Mouse (Mus musculus) kidney, embryonic 16.5 days (tissue): Measurements from ENCODE around the gene Ptprm. TPM values are rescaled to one million over a fixed set of nuclear protein-coding genes. Genes with fewer than 3 reads are reported as not detected.

Experiments
- ATAC-seq: fragments of 200-750 bp; cut with Nextera tagmentation; 2 replicates; pipeline ENCODE4 v1.8.0; 2017; ENCODE audit warnings: moderate TSS enrichment; ENCODE audit not compliant: low FRiP score, low TSS enrichment
- H3K27ac ChIP-seq: fragments of 300-500 bp; sonication (generic); 2 replicates; pipeline ENCODE4 v1.5.1; 2014; ENCODE audit warnings: low read length
- H3K27me3 ChIP-seq: fragments of 300-500 bp; sonication (generic); 2 replicates; pipeline ENCODE4 v1.6.1; 2014; ENCODE audit warnings: low read length, control low read depth, mixed read lengths; ENCODE audit not compliant: insufficient read depth
- H3K36me3 ChIP-seq: fragments of 300-500 bp; sonication (generic); 2 replicates; pipeline ENCODE4 v1.6.1; 2014; ENCODE audit warnings: low read length, control low read depth, mixed read lengths; ENCODE audit not compliant: insufficient read depth
- H3K4me1 ChIP-seq: fragments of 300-500 bp; sonication (generic); 2 replicates; pipeline ENCODE4 v1.6.1; 2014; ENCODE audit warnings: low read length, control low read depth, mixed read lengths; ENCODE audit not compliant: insufficient read depth
- H3K4me2 ChIP-seq: fragments of 300-500 bp; sonication (generic); replicated peaks from 2 replicates; pipeline ENCODE4 v1.6.1; 2014; ENCODE audit warnings: low read depth, low read length
- H3K4me3 ChIP-seq: fragments of 300-500 bp; sonication (generic); 2 replicates; pipeline ENCODE4 v1.5.1; 2014; ENCODE audit warnings: mild to moderate bottlenecking, low read length
- H3K9ac ChIP-seq: fragments of 300-500 bp; sonication (generic); replicated peaks from 2 replicates; pipeline ENCODE4 v1.6.1; 2014; ENCODE audit warnings: low read length
- H3K9me3 ChIP-seq: fragments of 300-500 bp; sonication (generic); 2 replicates; pipeline ENCODE4 v1.6.1; 2016; ENCODE audit warnings: low read length, control low read depth
- WGBS: fragments of 180-500 bp; shearing (Covaris S2); extraction: QIAGEN DNeasy Blood & Tissue Kit; methylation state at CpG from one replicate; pipeline ENCODE4 v1.1.7; 2014; 5-methylcytosine and 5-hydroxymethylcytosine counted together
- polyA plus RNA-seq: library from polyadenylated mRNA; unstranded; fragments of >200 nt; fragmentation: Nextera tagmentation; extraction: Ambion mirVana; gene quantifications from 2 replicates; pipeline ENCODE4 v1.2.1, GENCODE M21; 2015

The Ptprm gene
- polyA plus RNA-seq, 1 experiment from 2014 or later: 17.3 TPM

DNA sequence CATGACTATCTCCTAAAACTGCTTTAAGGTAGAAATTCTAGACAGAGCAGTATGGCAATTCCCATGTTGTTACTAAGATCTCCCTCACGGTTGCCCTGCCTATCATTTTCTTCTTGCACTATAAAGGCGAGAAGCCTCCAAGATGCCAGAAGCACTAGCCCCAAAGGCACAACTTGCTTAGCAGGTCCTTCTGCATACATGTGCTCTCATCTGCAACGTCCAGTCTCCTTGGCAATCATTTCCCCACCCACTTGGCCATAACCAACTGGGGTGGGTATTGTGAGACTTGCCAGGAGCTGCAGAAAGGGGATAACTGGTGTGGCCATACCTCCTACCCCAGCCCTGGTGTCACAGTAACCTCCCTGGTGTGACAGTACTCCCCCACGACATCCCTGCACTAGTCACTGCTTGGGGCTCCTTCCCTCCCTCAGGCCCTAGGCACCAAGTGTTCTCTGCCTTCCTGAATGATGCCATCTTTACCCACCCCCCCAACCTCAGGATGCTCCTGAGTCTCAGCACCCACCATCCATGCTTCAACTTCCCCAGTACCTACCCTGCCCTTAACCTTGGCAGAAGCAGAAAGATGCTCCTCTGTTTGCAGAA lies 108.9 kb downstream of the Ptprm start:
- Histone ChIP-seq H3K4me1 (peaks cover 39% of the 10 kb centered on the region), H3K9me3 (no peaks in the 10 kb centered on the region), H3K36me3 (no peaks in the 10 kb centered on the region), H3K27me3 (no peaks in the 10 kb centered on the region), H3K9ac (no peak overlapping the region), H3K4me2 (no peak overlapping the region), H3K27ac (peak overlapping the region; percentile 19; the same call in 1 of the 2 replicates), H3K4me3 (no peak overlapping the region)
- peak; percentile 58; the same call in 1 of the 2 replicates for ATAC-seq
- 46% methylated on average over 4 of the region's 4 CpGs for WGBS

DNA sequence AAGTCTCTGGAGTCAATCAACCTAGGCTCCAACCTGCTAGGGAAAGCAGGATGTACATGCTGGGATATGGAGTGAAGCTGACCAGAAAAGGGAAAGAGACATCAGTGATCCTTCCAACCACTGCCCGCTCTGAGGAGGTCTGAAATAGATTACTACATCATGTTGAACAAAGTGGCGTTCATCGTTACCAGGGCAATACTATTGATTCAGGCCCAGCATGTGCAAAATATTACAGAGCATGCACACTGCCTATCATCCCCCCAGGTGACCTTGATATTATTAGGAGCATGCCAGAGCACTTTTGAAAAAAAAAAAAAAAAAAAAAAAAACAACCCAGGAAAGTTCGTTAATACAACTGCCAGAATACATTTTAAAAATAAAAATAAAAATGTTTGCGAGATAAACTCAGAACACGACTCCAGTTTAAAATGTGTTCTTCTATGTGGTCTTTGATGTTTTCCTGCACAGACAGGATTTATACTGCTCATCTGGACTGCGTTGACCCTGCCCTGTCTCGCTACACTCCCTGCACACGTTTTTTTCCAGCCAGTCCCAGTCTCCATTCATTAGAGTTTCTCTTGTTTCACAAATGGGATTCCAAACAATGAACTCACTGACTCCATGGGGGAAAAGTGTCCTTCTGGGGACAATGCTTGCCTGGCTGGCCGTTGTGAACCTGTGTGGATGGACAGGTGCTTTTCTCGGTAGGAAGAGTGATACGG lies 111.3 kb downstream of the Ptprm start:
- peak overlapping the region; percentile 10; the same call in 1 of the 2 replicates for H3K4me2 ChIP-seq
- no peak overlapping the region for H3K27ac ChIP-seq
- no peak for ATAC-seq
- H3K9ac ChIP-seq: no peak overlapping the region
- H3K27me3 ChIP-seq: no peaks in the 10 kb centered on the region
- WGBS: 37% methylated on average over 12 of the region's 12 CpGs
- H3K4me1 ChIP-seq: peaks cover 39% of the 10 kb centered on the region
- H3K9me3 ChIP-seq: no peaks in the 10 kb centered on the region
- H3K36me3 ChIP-seq: no peaks in the 10 kb centered on the region
- no peak overlapping the region for H3K4me3 ChIP-seq

DNA sequence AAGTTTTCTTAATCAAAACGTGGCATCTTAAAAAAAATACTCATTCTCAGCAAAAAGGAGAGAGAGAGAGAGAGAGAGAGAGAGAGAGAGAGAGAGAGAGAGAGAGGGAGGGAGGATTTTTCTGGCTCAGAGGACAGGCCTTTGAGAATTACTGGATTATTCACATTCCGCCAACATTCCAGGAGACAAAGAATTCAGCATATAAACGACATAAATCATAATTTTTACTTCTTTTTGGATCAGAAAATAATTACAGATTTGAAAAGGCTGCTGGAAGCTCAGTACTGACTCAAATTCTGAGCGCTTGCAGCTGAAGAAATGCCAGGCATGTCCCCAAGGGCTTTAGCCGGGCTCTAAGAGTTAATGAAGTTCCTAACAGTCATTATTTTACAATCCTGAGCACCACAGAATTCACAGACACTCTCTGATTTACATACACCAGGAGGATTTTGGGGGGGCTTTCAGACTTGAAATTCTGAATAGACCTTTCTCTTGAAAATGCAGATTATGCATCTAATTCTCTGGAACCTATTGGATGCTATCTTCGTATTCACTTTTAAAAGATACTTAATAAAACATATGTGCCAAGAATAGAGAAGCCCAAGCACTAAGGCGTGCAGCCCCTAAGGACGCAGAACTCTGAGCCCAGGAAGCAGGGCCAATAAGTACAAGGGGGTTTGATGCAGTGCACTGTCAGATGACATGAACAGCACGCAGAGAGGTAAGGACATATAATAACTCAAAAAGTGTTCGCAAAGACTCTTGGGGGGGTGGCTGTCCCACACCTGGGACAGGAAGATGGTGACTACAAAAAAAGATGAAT lies 112.1 kb downstream of the Ptprm start:
- Histone ChIP-seq H3K4me3 (no peak overlapping the region), H3K4me2 (no peak overlapping the region), H3K36me3 (no peaks in the 10 kb centered on the region), H3K4me1 (peaks cover 39% of the 10 kb centered on the region), H3K9ac (no peak overlapping the region), H3K27ac (no peak overlapping the region), H3K9me3 (no peaks in the 10 kb centered on the region), H3K27me3 (no peaks in the 10 kb centered on the region)
- 61% methylated on average over 10 of the region's 10 CpGs for WGBS
- ATAC-seq: no peak

DNA sequence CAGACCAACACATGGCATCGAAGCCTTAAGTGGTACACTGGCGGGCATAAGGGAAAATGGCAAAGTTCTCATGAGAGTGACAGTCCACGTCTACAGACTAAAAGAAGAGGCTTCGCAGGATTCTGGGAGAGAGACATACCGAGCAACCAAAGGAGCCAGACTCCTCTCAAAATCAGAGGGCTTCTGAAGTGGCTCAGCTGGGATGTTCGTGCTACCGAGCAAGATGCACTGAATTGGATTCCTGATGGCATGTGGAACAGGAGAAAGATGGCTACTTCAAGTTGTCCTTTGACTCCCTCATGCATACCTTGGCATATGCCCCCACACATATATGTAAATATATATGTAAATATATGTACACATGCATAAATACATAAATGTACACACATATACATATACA lies 115.4 kb downstream of the Ptprm start:
- Histone ChIP-seq H3K9ac (no peak overlapping the region), H3K9me3 (0 out of 2 replicates have a peak, but pooled peaks cover 2% of the 10 kb centered on the region), H3K4me3 (no peak overlapping the region), H3K27me3 (no peaks in the 10 kb centered on the region), H3K4me2 (no peak overlapping the region), H3K27ac (no peak overlapping the region), H3K36me3 (no peaks in the 10 kb centered on the region), H3K4me1 (peaks cover 24% of the 10 kb centered on the region)
- WGBS: 94% methylated on average over 7 of the region's 7 CpGs
- ATAC-seq: no peak

DNA sequence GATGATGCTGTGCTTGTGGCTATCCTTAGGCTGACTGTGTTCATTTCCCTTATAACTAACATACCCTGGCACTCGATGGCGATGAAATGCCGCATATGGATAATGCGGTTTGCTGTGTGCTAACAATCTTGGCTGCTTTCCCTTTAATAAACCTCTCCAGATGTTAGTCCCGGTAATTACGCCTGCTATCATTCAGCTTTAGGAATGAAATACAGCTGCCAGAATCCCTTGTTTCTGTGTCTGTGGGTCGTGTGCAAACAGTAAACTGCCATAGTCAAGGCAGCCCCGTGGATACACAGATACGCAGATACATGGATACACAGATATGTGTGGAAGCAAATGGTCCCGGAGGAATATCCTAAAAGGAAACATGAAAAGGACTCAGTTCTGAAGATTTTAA lies 116.8 kb downstream of the Ptprm start:
- ATAC-seq: no peak
- H3K9ac ChIP-seq: no peak overlapping the region
- H3K27ac ChIP-seq: no peak overlapping the region
- H3K9me3 ChIP-seq: 0 out of 2 replicates have a peak, but pooled peaks cover 2% of the 10 kb centered on the region
- 80% methylated on average over 10 of the region's 10 CpGs for WGBS
- no peak overlapping the region for H3K4me2 ChIP-seq
- H3K27me3 ChIP-seq: no peaks in the 10 kb centered on the region
- no peaks in the 10 kb centered on the region for H3K36me3 ChIP-seq
- peaks cover 14% of the 10 kb centered on the region for H3K4me1 ChIP-seq
- no peak overlapping the region for H3K4me3 ChIP-seq

DNA sequence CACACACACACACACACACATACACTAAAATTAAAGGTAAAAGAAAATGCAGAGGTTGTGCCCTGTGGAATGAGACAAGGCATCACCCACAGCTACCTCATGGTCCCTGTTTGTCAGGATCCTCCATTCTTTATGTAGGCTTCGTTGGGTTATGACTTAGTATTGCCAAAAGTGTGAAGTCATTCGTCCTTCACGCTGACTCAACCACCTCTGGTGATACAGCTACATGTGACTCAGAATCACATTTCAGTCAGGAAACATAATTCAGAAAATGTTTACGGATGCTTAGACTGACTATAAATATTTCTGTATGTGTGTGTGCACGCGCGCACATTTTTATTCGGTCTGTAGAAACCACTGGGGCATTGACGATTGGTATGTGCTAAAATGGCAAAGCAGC lies 121.2 kb downstream of the Ptprm start:
- Histone ChIP-seq H3K9me3 (0 out of 2 replicates have a peak, but pooled peaks cover 2% of the 10 kb centered on the region), H3K9ac (no peak overlapping the region), H3K27me3 (no peaks in the 10 kb centered on the region), H3K36me3 (no peaks in the 10 kb centered on the region), H3K27ac (no peak overlapping the region), H3K4me2 (no peak overlapping the region), H3K4me1 (no peaks in the 10 kb centered on the region), H3K4me3 (no peak overlapping the region)
- 86% methylated on average over 9 of the region's 9 CpGs for WGBS
- ATAC-seq: no peak

DNA sequence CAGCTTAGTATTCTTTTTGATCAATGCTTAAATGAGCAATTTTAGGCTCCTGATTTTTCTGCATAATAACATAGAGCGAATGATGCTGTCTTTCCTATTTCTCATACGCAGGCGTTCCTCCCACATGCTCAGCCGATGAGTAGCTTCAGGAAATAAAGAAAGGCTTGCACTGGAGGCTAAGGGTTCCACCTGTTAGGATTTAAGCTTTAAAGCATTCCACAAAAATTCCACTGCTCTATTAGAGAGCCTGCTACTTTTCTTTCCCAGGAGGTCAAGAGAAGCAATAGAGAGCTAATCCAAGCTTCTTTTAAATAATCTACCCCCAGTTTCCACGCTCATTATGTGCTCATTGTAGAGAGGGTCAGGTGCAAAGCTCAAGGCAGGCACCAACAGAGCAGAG lies 127.3 kb downstream of the Ptprm start:
- H3K36me3 ChIP-seq: no peaks in the 10 kb centered on the region
- no peak for ATAC-seq
- no peak overlapping the region for H3K4me3 ChIP-seq
- no peak overlapping the region for H3K9ac ChIP-seq
- H3K27me3 ChIP-seq: no peaks in the 10 kb centered on the region
- no peak overlapping the region for H3K27ac ChIP-seq
- H3K4me2 ChIP-seq: no peak overlapping the region
- H3K4me1 ChIP-seq: no peaks in the 10 kb centered on the region
- 70% methylated on average over 5 of the region's 5 CpGs for WGBS
- H3K9me3 ChIP-seq: no peaks in the 10 kb centered on the region

DNA sequence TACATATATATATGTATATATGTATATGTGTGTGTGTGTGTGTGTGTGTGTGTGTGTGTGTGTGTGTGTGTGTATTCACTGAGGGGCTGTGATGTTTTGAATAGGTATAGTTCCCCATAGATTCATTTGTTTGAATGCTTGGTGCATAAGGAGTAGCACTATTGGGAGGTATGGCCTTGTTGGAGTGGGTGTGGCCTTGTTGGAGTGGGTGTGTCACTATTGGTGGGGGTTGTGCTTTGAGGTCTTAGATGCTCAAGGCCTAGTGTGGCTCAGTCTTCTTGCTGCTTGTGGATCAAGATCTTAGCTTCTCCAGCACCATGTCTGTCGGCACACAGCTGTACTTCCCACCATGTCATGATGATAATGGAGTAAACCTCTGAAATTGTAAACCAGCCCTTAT lies 138.9 kb downstream of the Ptprm start:
- H3K27me3 ChIP-seq: no peaks in the 10 kb centered on the region
- no peak for ATAC-seq
- H3K27ac ChIP-seq: no peak overlapping the region
- no peak overlapping the region for H3K4me3 ChIP-seq
- peaks cover 14% of the 10 kb centered on the region for H3K4me1 ChIP-seq
- H3K36me3 ChIP-seq: no peaks in the 10 kb centered on the region
- H3K9me3 ChIP-seq: no peaks in the 10 kb centered on the region
- H3K9ac ChIP-seq: no peak overlapping the region
- 85% methylated on average over 1 of the region's 1 CpGs for WGBS
- H3K4me2 ChIP-seq: no peak overlapping the region

DNA sequence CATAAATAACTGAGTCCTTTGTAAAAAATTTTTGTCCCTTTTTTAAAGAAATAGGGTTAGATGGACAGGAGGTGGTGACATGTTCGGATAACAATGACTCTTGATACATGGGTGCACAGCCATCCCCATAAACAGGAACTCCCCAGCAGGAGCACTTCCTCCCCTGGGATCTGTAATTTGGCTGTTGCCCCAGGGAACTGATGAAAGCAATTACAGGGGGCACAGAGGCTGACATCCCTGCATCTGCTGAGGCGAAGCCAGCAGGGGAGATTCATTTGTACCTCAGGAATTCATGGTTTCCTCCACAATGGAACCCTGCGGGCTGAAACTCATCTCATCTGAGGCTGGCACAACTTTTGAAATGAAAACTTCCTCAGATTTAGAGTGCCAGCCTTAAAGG lies 140.5 kb downstream of the Ptprm start:
- H3K27me3 ChIP-seq: no peaks in the 10 kb centered on the region
- WGBS: 21% methylated on average over 3 of the region's 3 CpGs
- H3K4me3 ChIP-seq: no peak overlapping the region
- no peaks in the 10 kb centered on the region for H3K36me3 ChIP-seq
- ATAC-seq: no peak
- no peak overlapping the region for H3K4me2 ChIP-seq
- peaks cover 14% of the 10 kb centered on the region for H3K4me1 ChIP-seq
- no peak overlapping the region for H3K27ac ChIP-seq
- no peaks in the 10 kb centered on the region for H3K9me3 ChIP-seq
- H3K9ac ChIP-seq: peak overlapping the region; percentile 31; the same call in 1 of the 2 replicates
